8 mouse cellular contexts compared by ENCODE assay signal in genomic region chr11:4636782-4637342, GRCm38 (mm10). TPM values are rescaled to one million over a fixed set of nuclear protein-coding genes. Genes with fewer than 3 reads are reported as not detected.
DNase-seq lines count a peak whose midpoint lies in the region; ATAC-seq lines count a peak whose summit lies in the region.

No protein-coding gene starts in this region.

- H3K9ac ChIP-seq in kidney, embryonic 16.5 days (replicated peaks; ENCODE audit: low read length), result 0 out of 2 replicates have a peak overlapping the region, but pooled peaks have one; percentile 8
- H3K9ac ChIP-seq in hindbrain, embryonic 14.5 days, result no peak overlapping the region
- H3K9ac ChIP-seq in midbrain, embryonic 13.5 days (replicated peaks), result no peak overlapping the region

- H3K4me1 ChIP-seq in kidney, embryonic 16.5 days (ENCODE audit: insufficient read depth, low read length), result peaks cover 9% of the 10 kb centered on the region
- peaks cover 9% of the 10 kb centered on the region for H3K4me1 ChIP-seq in hindbrain, embryonic 14.5 days (replicated peaks; ENCODE audit: control insufficient read depth, insufficient read depth, low read length)
- H3K4me1 ChIP-seq in midbrain, embryonic 13.5 days (replicated peaks), result peaks cover 17% of the 10 kb centered on the region

- H3K9me3 ChIP-seq in kidney, embryonic 16.5 days (ENCODE audit: low read length), result no peaks in the 10 kb centered on the region
- no peaks in the 10 kb centered on the region for H3K9me3 ChIP-seq in hindbrain, embryonic 14.5 days (ENCODE audit: control insufficient read depth, low read length)
- H3K9me3 ChIP-seq in midbrain, embryonic 13.5 days, result no peaks in the 10 kb centered on the region

- WGBS in kidney, embryonic 16.5 days, result 48% methylated on average over 5 of the region's 5 CpGs
- 63% methylated on average over 5 of the region's 5 CpGs for WGBS in hindbrain, embryonic 14.5 days
- WGBS in midbrain, embryonic 13.5 days, result 63% methylated on average over 5 of the region's 5 CpGs

- no peak for DNase-seq in kidney, adult 8-10 months
- DNase-seq in hindbrain, embryonic 14.5 days (ENCODE audit: low spot score), result no peak
- no peak for DNase-seq in ovary, adult 18-20 months (ENCODE audit: low spot score)
- DNase-seq in urinary bladder, postnatal 4 days (ENCODE audit: low spot score in 2 of 2), result no peak
- DNase-seq in layer of hippocampus, adult 11-12 months (ENCODE audit: low spot score), result no peak

- ATAC-seq in kidney, embryonic 16.5 days (ENCODE audit: low FRiP score, low TSS enrichment), result 0 out of 2 replicates have a peak, but pooled peaks have one; percentile 20
- ATAC-seq in common myeloid progenitor, adult 5-6 weeks (replicated peaks; ENCODE audit: low read depth, poor library complexity, severe bottlenecking), result peak; percentile 9; the same call in 1 of the 2 replicates
- ATAC-seq in hindbrain, embryonic 14.5 days (ENCODE audit: low FRiP score), result no peak
- ATAC-seq in midbrain, embryonic 13.5 days, result no peak; the same call in 1 of the 2 replicates

- no peaks in the 10 kb centered on the region for H3K27me3 ChIP-seq in kidney, embryonic 16.5 days (ENCODE audit: insufficient read depth, low read length)
- H3K27me3 ChIP-seq in hindbrain, embryonic 14.5 days (ENCODE audit: control insufficient read depth, insufficient read depth, low read length), result no peaks in the 10 kb centered on the region
- H3K27me3 ChIP-seq in midbrain, embryonic 13.5 days, result no peaks in the 10 kb centered on the region

- H3K36me3 ChIP-seq in kidney, embryonic 16.5 days (ENCODE audit: insufficient read depth, low read length), result 0 out of 2 replicates have a peak, but pooled peaks cover 3% of the 10 kb centered on the region
- H3K36me3 ChIP-seq in hindbrain, embryonic 14.5 days (replicated peaks; ENCODE audit: control insufficient read depth, insufficient read depth), result peaks cover 12% of the 10 kb centered on the region
- H3K36me3 ChIP-seq in midbrain, embryonic 13.5 days, result peaks cover 9% of the 10 kb centered on the region; the same call in 1 of the 2 replicates

- peak overlapping the region; percentile 58 for H3K4me2 ChIP-seq in kidney, embryonic 16.5 days (replicated peaks; ENCODE audit: low read depth, low read length)
- H3K4me2 ChIP-seq in hindbrain, embryonic 14.5 days (replicated peaks), result peak overlapping the region; percentile 65
- peak overlapping the region; percentile 76 for H3K4me2 ChIP-seq in midbrain, embryonic 13.5 days (replicated peaks)

- peak overlapping the region; percentile 64 for H3K27ac ChIP-seq in kidney, embryonic 16.5 days (ENCODE audit: low read length)
- H3K27ac ChIP-seq in hindbrain, embryonic 14.5 days, result no peak overlapping the region
- H3K27ac ChIP-seq in midbrain, embryonic 13.5 days, result no peak overlapping the region

- peak overlapping the region; percentile 74 for H3K4me3 ChIP-seq in kidney, embryonic 16.5 days (ENCODE audit: low read length)
- H3K4me3 ChIP-seq in hindbrain, embryonic 14.5 days (replicated peaks; ENCODE audit: low read length), result peak overlapping the region; percentile 56
- H3K4me3 ChIP-seq in midbrain, embryonic 13.5 days (replicated peaks), result peak overlapping the region; percentile 61

RNA-seq across cellular contexts. Expression of gene Ascc2, which starts 0.7 kb away (rescaled TPM):
- polyA plus RNA-seq in kidney, embryonic 16.5 days (2015; fragmentation: Nextera tagmentation; extraction: Ambion mirVana), result 33.4 and 36.0 TPM in 2 replicates
- total RNA-seq in common myeloid progenitor, adult 5-6 weeks (2017), result 18.8 and 22.0 TPM in 2 replicates
- 19.5 and 20.2 TPM in 2 replicates for polyA plus RNA-seq in hindbrain, embryonic 14.5 days (2014; fragmentation: Nextera tagmentation; extraction: Ambion mirVana)
- 23.1 and 23.8 TPM in 2 replicates for polyA plus RNA-seq in midbrain, embryonic 13.5 days (2015; fragmentation: Nextera tagmentation; extraction: Ambion mirVana)

RNA-seq across cellular contexts. Expression of gene Gm11032, which starts 17.0 kb away (rescaled TPM):
- not detected in 2 replicates for polyA plus RNA-seq in kidney, embryonic 16.5 days (2015; fragmentation: Nextera tagmentation; extraction: Ambion mirVana)
- not detected in 2 replicates for total RNA-seq in common myeloid progenitor, adult 5-6 weeks (2017)
- polyA plus RNA-seq in hindbrain, embryonic 14.5 days (2014; fragmentation: Nextera tagmentation; extraction: Ambion mirVana), result not detected in 2 replicates
- polyA plus RNA-seq in midbrain, embryonic 13.5 days (2015; fragmentation: Nextera tagmentation; extraction: Ambion mirVana), result not detected in 2 replicates

RNA-seq across cellular contexts. Expression of gene Mtmr3, which starts 42.2 kb away (rescaled TPM):
- polyA plus RNA-seq in kidney, embryonic 16.5 days (2015; fragmentation: Nextera tagmentation; extraction: Ambion mirVana), result 27.1 and 27.4 TPM in 2 replicates
- total RNA-seq in common myeloid progenitor, adult 5-6 weeks (2017), result 42.0 and 47.0 TPM in 2 replicates
- polyA plus RNA-seq in hindbrain, embryonic 14.5 days (2014; fragmentation: Nextera tagmentation; extraction: Ambion mirVana), result 39.9 and 43.0 TPM in 2 replicates
- polyA plus RNA-seq in midbrain, embryonic 13.5 days (2015; fragmentation: Nextera tagmentation; extraction: Ambion mirVana), result 38.8 and 43.4 TPM in 2 replicates

Comparison
In these comparisons a context has a peak if more than half of its experiments do, and no peak if none do; other contexts are left out.
1. ATAC-seq: peak in kidney, embryonic 16.5 days (single experiment) and common myeloid progenitor, adult 5-6 weeks (single experiment); none in hindbrain, embryonic 14.5 days (single experiment) and midbrain, embryonic 13.5 days (single experiment).
2. Peak in every context shown above with its lines, with median percentiles within 50 percentile points of each other: H3K4me2 ChIP-seq and H3K4me3 ChIP-seq.